Mouse (Mus musculus) intestine, postnatal 0 days (tissue): ENCODE results near the gene Cks1b. TPM values are rescaled to one million over a fixed set of nuclear protein-coding genes. Genes with fewer than 3 reads are reported as not detected.
A peak's percentile ranks its signal among the peaks of the same experiment; 100 is the strongest.

Experiments
- ATAC-seq: fragments of 200-750 bp; cut with Nextera tagmentation; 2 replicates; pipeline ENCODE4 v1.8.0; 2017; ENCODE audit warnings: mild to moderate bottlenecking, moderate TSS enrichment, moderate library complexity
- H3K27ac ChIP-seq: fragments of 300-500 bp; sonication (generic); 2 replicates; pipeline ENCODE4 v1.5.1; 2014; ENCODE audit warnings: mild to moderate bottlenecking, low read depth, low read length, moderate library complexity
- H3K27me3 ChIP-seq: fragments of 300-500 bp; sonication (generic); replicated peaks from 2 replicates; pipeline ENCODE4 v1.6.1; 2014; ENCODE audit warnings: low read length, mixed read lengths; ENCODE audit not compliant: control insufficient read depth, insufficient read depth
- H3K36me3 ChIP-seq: fragments of 300-500 bp; sonication (generic); 2 replicates; pipeline ENCODE4 v1.6.1; 2014; ENCODE audit warnings: mild to moderate bottlenecking, moderate library complexity; ENCODE audit not compliant: control insufficient read depth, insufficient read depth
- H3K4me1 ChIP-seq: fragments of 300-500 bp; sonication (generic); replicated peaks from 2 replicates; pipeline ENCODE4 v1.6.1; 2014; ENCODE audit warnings: antibody characterized with exemption, low read length, mixed read lengths; ENCODE audit not compliant: control insufficient read depth, insufficient read depth
- H3K4me2 ChIP-seq: fragments of 300-500 bp; sonication (generic); replicated peaks from 2 replicates; pipeline ENCODE4 v1.6.1; 2014; ENCODE audit warnings: low read depth, mild to moderate bottlenecking, moderate library complexity
- H3K4me3 ChIP-seq: fragments of 300-500 bp; sonication (generic); 2 replicates; pipeline ENCODE4 v1.5.1; 2014; ENCODE audit warnings: low read depth, low read length
- H3K9ac ChIP-seq: fragments of 300-500 bp; sonication (generic); 2 replicates; pipeline ENCODE4 v1.6.1; 2014; ENCODE audit warnings: mild to moderate bottlenecking, low read depth, low read length
- H3K9me3 ChIP-seq: fragments of 300-500 bp; sonication (generic); 2 replicates; pipeline ENCODE4 v1.6.1; 2016; ENCODE audit warnings: mixed run types; ENCODE audit not compliant: control insufficient read depth
- CTCF ChIP-seq: sonication (generic); IDR thresholded peaks from 2 replicates; pipeline ENCODE4 v1.5.1; 2016; ENCODE audit warnings: low read depth, mild to moderate bottlenecking, control low read depth, antibody characterized with exemption, moderate library complexity
- WGBS: fragments of 180-500 bp; shearing (Covaris S2); extraction: QIAGEN DNeasy Blood & Tissue Kit; methylation state at CpG from one replicate; pipeline ENCODE4 v1.1.7; 2014; 5-methylcytosine and 5-hydroxymethylcytosine counted together
- polyA plus RNA-seq: library from polyadenylated mRNA; unstranded; fragments of >200 nt; fragmentation: Nextera tagmentation; extraction: Ambion mirVana; gene quantifications from 2 replicates; pipeline ENCODE4 v1.2.1, GENCODE M21; 2015

The Cks1b gene
- polyA plus RNA-seq, 1 experiment from 2014 or later = 118 TPM

GRCm38 (mm10) chr3:89421002-89421774, 3.0 kb upstream of the Cks1b start:
- H3K4me2 ChIP-seq = peak overlapping the region; percentile 86
- H3K27ac ChIP-seq = peak overlapping the region; percentile 62
- H3K36me3 ChIP-seq = peaks cover 23% of the 10 kb centered on the region
- peak overlapping the region; percentile 60 for H3K9ac ChIP-seq
- WGBS = 4% methylated on average over 11 of the region's 11 CpGs
- TF ChIP-seq CTCF = no peak
- ATAC-seq = peak; percentile 29
- H3K9me3 ChIP-seq = no peaks in the 10 kb centered on the region
- H3K4me1 ChIP-seq = peaks cover 9% of the 10 kb centered on the region
- H3K27me3 ChIP-seq = no peaks in the 10 kb centered on the region
- peak overlapping the region; percentile 47 for H3K4me3 ChIP-seq

GRCm38 (mm10) chr3:89420421-89420820, 2.2 kb upstream of the Cks1b start:
- 44% methylated on average over 2 of the region's 2 CpGs for WGBS
- peak overlapping the region; percentile 86 for H3K4me2 ChIP-seq
- no peak for TF ChIP-seq CTCF
- no peak overlapping the region for H3K9ac ChIP-seq
- no peak overlapping the region for H3K4me3 ChIP-seq
- no peak for ATAC-seq
- peak overlapping the region; percentile 62 for H3K27ac ChIP-seq
- H3K9me3 ChIP-seq = no peaks in the 10 kb centered on the region
- H3K36me3 ChIP-seq = peaks cover 30% of the 10 kb centered on the region
- peaks cover 9% of the 10 kb centered on the region for H3K4me1 ChIP-seq
- no peaks in the 10 kb centered on the region for H3K27me3 ChIP-seq

GRCm38 (mm10) chr3:89419981-89420380, 1.8 kb upstream of the Cks1b start:
- Histone ChIP-seq H3K9me3 (no peaks in the 10 kb centered on the region), H3K4me3 (peak overlapping the region; percentile 76), H3K27me3 (no peaks in the 10 kb centered on the region), H3K4me2 (peak overlapping the region; percentile 86), H3K9ac (peak overlapping the region; percentile 83; the same call in 1 of the 2 replicates), H3K4me1 (peaks cover 9% of the 10 kb centered on the region), H3K36me3 (peaks cover 30% of the 10 kb centered on the region), H3K27ac (peak overlapping the region; percentile 97)
- 17% methylated on average over 3 of the region's 3 CpGs for WGBS
- no peak for TF ChIP-seq CTCF
- ATAC-seq = no peak

GRCm38 (mm10) chr3:89419571-89419970, 1.4 kb upstream of the Cks1b start:
- Histone ChIP-seq H3K4me2 (peak overlapping the region; percentile 86), H3K9ac (peak overlapping the region; percentile 83), H3K4me3 (peak overlapping the region; percentile 76), H3K27ac (peak overlapping the region; percentile 97), H3K4me1 (peaks cover 9% of the 10 kb centered on the region), H3K36me3 (peaks cover 34% of the 10 kb centered on the region), H3K9me3 (no peaks in the 10 kb centered on the region), H3K27me3 (no peaks in the 10 kb centered on the region)
- no peak for TF ChIP-seq CTCF
- no peak for ATAC-seq
- WGBS = under 1% methylated on average over 9 of the region's 9 CpGs

GRCm38 (mm10) chr3:89418861-89419250, 673 bp upstream of the Cks1b start:
- TF ChIP-seq CTCF = no peak
- Histone ChIP-seq H3K9me3 (no peaks in the 10 kb centered on the region), H3K27ac (peak overlapping the region; percentile 97), H3K36me3 (peaks cover 31% of the 10 kb centered on the region), H3K27me3 (no peaks in the 10 kb centered on the region), H3K4me3 (peak overlapping the region; percentile 76), H3K9ac (peak overlapping the region; percentile 83), H3K4me1 (peaks cover 9% of the 10 kb centered on the region), H3K4me2 (peak overlapping the region; percentile 86)
- WGBS = under 1% methylated on average over 16 of the region's 16 CpGs
- peak; percentile 47 for ATAC-seq

GRCm38 (mm10) chr3:89417840-89418169, 378 bp downstream of the Cks1b start:
- H3K4me1 ChIP-seq = peaks cover 9% of the 10 kb centered on the region
- peak; percentile 1; the same call in 1 of the 2 replicates for ATAC-seq
- H3K36me3 ChIP-seq = peaks cover 28% of the 10 kb centered on the region
- no peaks in the 10 kb centered on the region for H3K27me3 ChIP-seq
- H3K9me3 ChIP-seq = no peaks in the 10 kb centered on the region
- WGBS = 0% methylated on average over 20 of the region's 20 CpGs
- peak overlapping the region; percentile 76 for H3K4me3 ChIP-seq
- H3K4me2 ChIP-seq = peak overlapping the region; percentile 81
- H3K27ac ChIP-seq = peak overlapping the region; percentile 97
- TF ChIP-seq CTCF = no peak
- peak overlapping the region; percentile 51 for H3K9ac ChIP-seq
